Mouse (Mus musculus) forebrain, postnatal 0 days (tissue): ENCODE measurements around the gene Tspear. TPM values are rescaled to one million over a fixed set of nuclear protein-coding genes. Genes with fewer than 3 reads are reported as not detected.

ENCODE experiments used
- ATAC-seq: fragments of 200-750 bp; cut with Nextera tagmentation; 2 replicates; pipeline ENCODE4 v1.8.0; 2017; ENCODE audit warnings: mild to moderate bottlenecking, moderate library complexity
- DNase-seq: peaks from one replicate; pipeline ENCODE4 v3.0.0-alpha.2; 2015
- H3K27ac ChIP-seq: fragments of 300-500 bp; sonication (generic); 2 replicates; pipeline ENCODE4 v1.5.1; 2014; ENCODE audit warnings: low read depth, mild to moderate bottlenecking, antibody characterized with exemption, low read length, moderate library complexity, mixed read lengths
- H3K27me3 ChIP-seq: fragments of 300-500 bp; sonication (generic); 2 replicates; pipeline ENCODE4 v1.6.1; 2014; ENCODE audit warnings: mild to moderate bottlenecking, low read length, mixed read lengths; ENCODE audit not compliant: insufficient read depth
- H3K36me3 ChIP-seq: fragments of 300-500 bp; sonication (generic); 2 replicates; pipeline ENCODE4 v1.6.1; 2014; ENCODE audit warnings: mild to moderate bottlenecking, moderate library complexity; ENCODE audit not compliant: insufficient read depth
- H3K4me1 ChIP-seq: fragments of 300-500 bp; sonication (generic); 2 replicates; pipeline ENCODE4 v1.6.1; 2014; ENCODE audit warnings: antibody characterized with exemption; ENCODE audit not compliant: insufficient read depth
- H3K4me2 ChIP-seq: fragments of 300-500 bp; sonication (generic); 2 replicates; pipeline ENCODE4 v1.6.1; 2014; ENCODE audit warnings: low read depth, mild to moderate bottlenecking, moderate library complexity
- H3K4me3 ChIP-seq: fragments of 300-500 bp; sonication (generic); 2 replicates; pipeline ENCODE4 v1.5.1; 2014; ENCODE audit warnings: low read depth, low read length, mixed read lengths
- H3K9ac ChIP-seq: fragments of 300-500 bp; sonication (generic); 2 replicates; pipeline ENCODE4 v1.6.1; 2014; ENCODE audit warnings: mild to moderate bottlenecking
- H3K9me3 ChIP-seq: fragments of 300-500 bp; sonication (generic); 2 replicates; pipeline ENCODE4 v1.6.1; 2016; ENCODE audit warnings: low read length
- CTCF ChIP-seq: sonication (generic); IDR thresholded peaks from 2 replicates; pipeline ENCODE4 v1.5.1; 2016; ENCODE audit warnings: antibody characterized with exemption, control low read depth, low read depth
- WGBS: fragments of 180-500 bp; shearing (Covaris S2); extraction: QIAGEN DNeasy Blood & Tissue Kit; methylation state at CpG from one replicate; pipeline ENCODE4 v1.1.7; 2014; 5-methylcytosine and 5-hydroxymethylcytosine counted together
- polyA plus RNA-seq: library from polyadenylated mRNA; unstranded; fragments of >200 nt; fragmentation: Nextera tagmentation; extraction: Ambion mirVana; gene quantifications from 2 replicates; pipeline ENCODE4 v1.2.1, GENCODE M21; 2015
- total RNA-seq: library from RNA; depleted of rRNA; stranded (reverse); fragments of >200 nt; gene quantifications from 2 replicates; pipeline ENCODE4 v1.2.3, GENCODE M21; 2014

Tspear gene
- total and polyA plus RNA-seq, 2 experiments from 2014 or later, result 0.14 to 0.99 TPM

DNA sequence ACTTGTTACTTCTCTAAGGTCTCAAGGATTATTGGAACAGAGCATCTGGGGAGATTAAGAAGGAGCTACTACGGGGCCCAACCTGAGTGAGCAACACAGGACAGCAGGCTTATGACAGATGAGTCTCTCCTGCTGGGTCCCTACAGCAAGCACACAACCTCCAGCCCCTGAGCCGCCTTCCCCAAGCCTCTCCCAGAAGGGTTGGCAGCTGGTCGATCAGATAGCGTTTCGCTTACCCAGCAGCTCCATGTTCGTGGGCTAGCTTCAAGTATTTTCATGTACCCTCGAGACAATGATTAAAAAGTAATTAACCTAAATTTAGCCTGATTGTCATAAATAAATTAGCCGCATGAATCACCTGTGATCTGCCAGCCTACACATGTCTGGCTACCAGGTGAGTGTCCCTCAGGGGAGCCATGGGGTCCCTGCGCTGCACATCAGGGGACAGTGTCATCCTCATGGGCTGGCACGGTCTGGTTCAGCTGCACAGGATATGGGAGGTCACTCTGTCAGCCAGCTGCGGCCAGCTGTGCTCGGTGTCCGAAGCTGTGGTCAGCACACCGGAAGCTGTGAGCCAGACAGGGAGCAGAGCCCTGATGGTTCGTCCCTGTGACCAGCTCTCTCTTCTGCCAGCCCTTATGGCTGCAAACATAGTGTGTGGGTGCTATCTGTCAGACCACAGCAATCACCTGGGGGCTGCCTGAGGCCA lies 27.9 kb upstream of the Tspear start:
- 77% methylated on average over 15 of the region's 15 CpGs for WGBS
- TF ChIP-seq CTCF, result no peak
- DNase-seq, result no peak

DNA sequence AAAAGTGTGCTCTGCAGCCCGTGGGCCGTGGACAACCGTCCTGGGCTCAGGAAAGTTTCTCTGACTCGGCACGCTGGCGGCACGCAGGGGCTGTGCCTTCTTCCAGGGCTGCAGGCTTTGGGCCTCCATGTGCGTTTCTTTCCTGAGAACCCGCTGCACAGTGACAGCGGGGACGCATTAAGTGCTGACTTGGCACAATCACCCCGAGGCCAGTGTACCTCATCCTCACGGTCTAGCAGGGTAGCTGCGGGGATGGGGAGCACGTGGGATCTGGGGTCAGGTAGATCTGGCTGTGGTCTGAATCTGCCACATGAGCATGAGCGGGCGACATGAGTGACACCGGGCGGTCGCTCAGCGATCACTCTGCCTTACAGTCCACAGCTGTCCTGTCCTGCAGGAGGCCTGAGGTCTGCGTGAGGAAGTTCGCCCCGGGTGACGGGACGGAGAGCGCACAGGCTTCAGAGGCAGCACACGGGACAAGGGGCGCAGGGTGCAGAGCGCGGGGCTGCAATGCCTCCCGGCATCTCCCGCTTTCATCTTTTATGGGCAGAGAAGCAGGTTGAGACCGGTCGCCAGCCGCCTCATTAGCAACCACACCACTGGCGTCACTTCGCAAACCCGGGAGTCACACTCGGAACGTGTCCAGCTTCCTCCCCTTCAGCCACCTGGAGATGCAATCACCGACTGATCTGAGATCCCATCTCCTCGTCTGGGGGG lies 22.3 kb upstream of the Tspear start:
- Histone ChIP-seq H3K27ac (no peak overlapping the region), H3K4me1 (no peaks in the 10 kb centered on the region)
- 58% methylated on average over 43 of the region's 43 CpGs for WGBS

More for the DNA sequence above, 27.9 kb upstream of the Tspear start:
- Histone ChIP-seq H3K36me3 (no peaks in the 10 kb centered on the region), H3K4me2 (no peak overlapping the region), H3K9ac (no peak overlapping the region), H3K27me3 (no peaks in the 10 kb centered on the region), H3K27ac (no peak overlapping the region), H3K4me1 (no peaks in the 10 kb centered on the region), H3K4me3 (no peak overlapping the region), H3K9me3 (no peaks in the 10 kb centered on the region)
- ATAC-seq, result no peak

DNA sequence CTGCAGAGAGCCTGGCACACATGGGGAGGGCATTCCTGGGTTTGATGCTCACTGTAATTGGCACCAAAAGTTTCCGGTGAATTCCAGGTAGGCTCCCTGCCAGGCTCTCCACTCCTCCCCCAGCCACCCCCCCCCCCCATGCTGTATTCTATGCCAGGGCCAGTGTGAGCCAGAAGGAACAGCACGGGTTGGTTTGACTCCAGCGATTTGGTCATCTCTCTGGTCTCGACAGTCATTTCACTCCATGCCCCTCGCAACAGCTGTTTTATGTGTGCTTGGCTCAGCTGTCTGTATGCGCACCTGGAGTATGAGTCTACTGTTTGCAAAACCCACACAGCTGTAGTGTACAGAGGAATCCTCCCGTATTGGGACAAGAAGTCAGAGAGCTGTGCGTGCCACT lies 20.0 kb upstream of the Tspear start:
- 67% methylated on average over 8 of the region's 8 CpGs for WGBS
- Histone ChIP-seq H3K27me3 (no peaks in the 10 kb centered on the region), H3K36me3 (no peaks in the 10 kb centered on the region), H3K9ac (no peak overlapping the region), H3K27ac (no peak overlapping the region), H3K9me3 (no peaks in the 10 kb centered on the region), H3K4me3 (no peak overlapping the region), H3K4me2 (no peak overlapping the region), H3K4me1 (no peaks in the 10 kb centered on the region)
- TF ChIP-seq CTCF, result no peak
- ATAC-seq (no peak), DNase-seq (no peak)

More for the DNA sequence above, 22.3 kb upstream of the Tspear start:
- H3K36me3 ChIP-seq, result no peaks in the 10 kb centered on the region
- H3K27me3 ChIP-seq, result no peaks in the 10 kb centered on the region
- H3K4me3 ChIP-seq, result no peak overlapping the region
- ATAC-seq (no peak), DNase-seq (no peak)
- TF ChIP-seq CTCF, result no peak
- no peak overlapping the region for H3K9ac ChIP-seq
- no peak overlapping the region for H3K4me2 ChIP-seq
- H3K9me3 ChIP-seq, result no peaks in the 10 kb centered on the region

DNA sequence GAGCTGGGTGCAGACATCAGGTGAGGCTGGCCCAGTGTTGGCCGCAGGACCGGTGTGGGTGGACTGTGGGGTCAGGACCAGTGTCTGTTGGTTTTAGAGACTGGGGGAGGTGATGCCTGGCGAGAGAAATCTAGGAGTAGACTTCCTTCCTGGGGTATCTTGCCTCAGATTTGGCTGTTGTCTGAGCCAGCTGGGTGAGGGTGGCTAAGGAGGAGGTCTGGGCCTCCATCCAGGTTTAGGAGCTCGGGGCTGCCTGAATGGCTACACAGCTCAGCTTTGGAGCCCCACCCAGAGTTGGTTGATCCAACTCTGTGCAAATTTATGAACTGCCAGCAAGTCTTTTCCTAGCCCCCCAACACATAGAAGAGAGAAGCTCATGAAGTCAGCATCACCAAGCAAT lies 19.0 kb upstream of the Tspear start:
- ATAC-seq, result no peak
- 69% methylated on average over 4 of the region's 4 CpGs for WGBS

DNA sequence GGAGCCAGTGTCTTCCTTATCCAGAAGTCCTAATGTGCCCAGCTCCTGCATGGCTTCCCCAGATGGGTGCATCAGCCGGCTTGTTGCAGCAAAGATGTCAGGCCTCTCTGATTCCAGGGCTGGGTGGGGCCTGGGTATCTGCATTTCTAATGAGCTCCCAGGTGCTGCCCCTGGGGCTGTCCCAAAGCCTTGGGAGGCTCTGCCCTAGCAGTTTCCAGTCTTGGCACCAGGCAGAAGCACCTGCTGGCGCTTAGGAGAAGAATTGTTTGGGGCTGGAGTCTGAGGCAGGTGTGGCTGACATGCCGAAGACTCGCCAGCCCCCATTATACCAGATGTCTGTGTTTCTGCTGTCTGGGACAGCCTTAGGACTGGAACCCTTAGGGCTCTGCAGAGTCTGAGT lies 15.7 kb upstream of the Tspear start:
- 75% methylated on average over 4 of the region's 4 CpGs for WGBS
- Histone ChIP-seq H3K36me3 (no peaks in the 10 kb centered on the region), H3K9me3 (no peaks in the 10 kb centered on the region), H3K27me3 (no peaks in the 10 kb centered on the region), H3K9ac (no peak overlapping the region), H3K4me2 (no peak overlapping the region), H3K4me1 (no peaks in the 10 kb centered on the region), H3K4me3 (no peak overlapping the region), H3K27ac (no peak overlapping the region)
- no peak for DNase-seq
- no peak for ATAC-seq
- TF ChIP-seq CTCF, result no peak

More for the DNA sequence above, 19.0 kb upstream of the Tspear start:
- TF ChIP-seq CTCF, result no peak
- no peak for DNase-seq
- H3K9ac ChIP-seq, result no peak overlapping the region
- H3K9me3 ChIP-seq, result no peaks in the 10 kb centered on the region
- no peaks in the 10 kb centered on the region for H3K4me1 ChIP-seq
- no peaks in the 10 kb centered on the region for H3K36me3 ChIP-seq
- H3K27ac ChIP-seq, result no peak overlapping the region
- H3K27me3 ChIP-seq, result no peaks in the 10 kb centered on the region
- no peak overlapping the region for H3K4me3 ChIP-seq
- H3K4me2 ChIP-seq, result no peak overlapping the region

DNA sequence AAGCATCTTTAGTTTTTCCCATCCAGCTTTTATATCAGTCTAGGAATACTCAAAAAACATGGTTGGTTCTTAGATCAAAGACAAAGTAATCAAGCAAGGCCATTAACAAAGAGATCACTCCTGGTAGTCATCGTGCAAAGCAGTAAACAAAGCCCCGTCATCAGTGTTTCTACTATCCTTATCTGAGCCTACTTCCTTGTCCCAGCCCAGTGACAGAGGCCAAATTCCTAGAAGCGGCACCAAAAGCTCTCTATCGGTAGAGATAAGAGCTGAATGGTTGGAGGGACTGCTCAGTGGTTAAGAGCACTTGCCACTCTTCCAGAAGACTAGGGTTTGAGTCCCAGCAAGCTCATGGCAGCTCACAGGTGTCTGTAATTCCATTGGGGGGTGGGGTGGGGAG lies 14.8 kb upstream of the Tspear start:
- Histone ChIP-seq H3K9ac (no peak overlapping the region), H3K27ac (no peak overlapping the region), H3K4me2 (no peak overlapping the region), H3K4me3 (no peak overlapping the region), H3K9me3 (no peaks in the 10 kb centered on the region), H3K4me1 (no peaks in the 10 kb centered on the region), H3K27me3 (no peaks in the 10 kb centered on the region), H3K36me3 (no peaks in the 10 kb centered on the region)
- WGBS, result 88% methylated on average over 4 of the region's 4 CpGs
- DNase-seq (no peak), ATAC-seq (no peak)
- TF ChIP-seq CTCF, result no peak

DNA sequence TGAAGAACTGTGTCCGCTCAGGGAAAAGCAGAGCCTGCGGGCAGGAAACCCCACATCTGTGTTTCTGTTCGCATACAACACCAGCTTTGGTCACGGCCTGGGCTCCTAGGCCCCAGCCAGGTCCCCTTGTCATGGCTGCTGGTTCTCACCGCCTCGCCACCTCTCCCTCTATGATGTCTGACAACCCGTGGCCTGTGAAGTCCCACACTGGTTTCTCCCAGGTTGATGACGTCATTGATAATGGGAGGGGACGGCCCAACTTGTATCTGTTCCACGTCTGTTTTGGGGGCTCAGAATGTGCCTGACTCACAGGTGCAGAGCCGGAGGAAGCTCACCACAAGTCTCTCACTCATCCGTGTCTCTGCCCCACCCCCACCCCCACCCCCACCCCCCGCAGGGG lies 12.6 kb upstream of the Tspear start:
- H3K4me1 ChIP-seq, result peaks cover 7% of the 10 kb centered on the region
- H3K9ac ChIP-seq, result no peak overlapping the region
- no peak overlapping the region for H3K4me2 ChIP-seq
- no peak overlapping the region for H3K4me3 ChIP-seq
- H3K36me3 ChIP-seq, result no peaks in the 10 kb centered on the region
- TF ChIP-seq CTCF, result no peak
- no peak for ATAC-seq
- no peak overlapping the region for H3K27ac ChIP-seq
- DNase-seq, result no peak
- peaks cover 9% of the 10 kb centered on the region for H3K27me3 ChIP-seq
- no peaks in the 10 kb centered on the region for H3K9me3 ChIP-seq
- WGBS, result 65% methylated on average over 13 of the region's 13 CpGs
